In genomic region chr14:23266554-23267309, GRCm38 (mm10) we compare ENCODE assay signal across 11 mouse cellular contexts.
A peak's percentile ranks its signal among the peaks of the same experiment; 100 is the strongest.
DNase-seq lines count a peak whose midpoint lies in the region; ATAC-seq and TF ChIP-seq lines count a peak whose summit lies in the region.
"Had no signal": no experiment of that assay in that cellular context is flagged by ENCODE, and none has a peak within 500 bp of the region (broad histone marks: within the 10 kb centered on the region; RNA-seq: fewer than 3 reads in every experiment).

No protein-coding gene starts in this region.

- no peaks in the 10 kb centered on the region for H3K27me3 ChIP-seq in liver, embryonic 12.5 days (replicated peaks)
- H3K27me3 ChIP-seq in CH12.LX (replicated peaks): no peaks in the 10 kb centered on the region
- no peaks in the 10 kb centered on the region for H3K27me3 ChIP-seq in hindbrain, embryonic 12.5 days

- H3K4me2 ChIP-seq in liver, embryonic 12.5 days: no peak overlapping the region
- peak overlapping the region; percentile 13; the same call in 1 of the 2 replicates for H3K4me2 ChIP-seq in CH12.LX (ENCODE audit: insufficient read depth, low read depth, poor library complexity, severe bottlenecking)
- no peak overlapping the region for H3K4me2 ChIP-seq in hindbrain, embryonic 12.5 days (replicated peaks)

- H3K79me2 ChIP-seq in CH12.LX (replicated peaks; ENCODE audit: control insufficient read depth, extremely low read depth, insufficient read depth, poor library complexity, severe bottlenecking): no peaks in the 10 kb centered on the region

- 34% methylated on average over 4 of the region's 4 CpGs for WGBS in liver, embryonic 12.5 days (ENCODE audit: insufficient replicate concordance)
- WGBS in hindbrain, embryonic 12.5 days: 51% methylated on average over 4 of the region's 4 CpGs

- peak; percentile 52; the same call in 1 of the 2 replicates for ATAC-seq in frontal cortex, adult (ENCODE audit: low TSS enrichment)
- ATAC-seq in liver, embryonic 12.5 days: no peak
- no peak for ATAC-seq in hindbrain, embryonic 12.5 days (ENCODE audit: low FRiP score)

- H3K4me3 ChIP-seq in liver, embryonic 12.5 days: no peak overlapping the region
- H3K4me3 ChIP-seq in CH12.LX (replicated peaks in 1 of 3; ENCODE audit: low read depth in 2 of 3, low read length in 2 of 3, poor library complexity in 1 of 3): no peak overlapping the region
- no peak overlapping the region for H3K4me3 ChIP-seq in hindbrain, embryonic 12.5 days
- H3K4me3 ChIP-seq: embryonic facial prominence, embryonic 10.5 days had no signal

- dilution Hi-C loops in CH12.LX (cut with MboI; ENCODE audit: extremely low pct_ligation_motif_present, extremely low pct_unique_long_range_greater_than_20kb, low sequenced_read_pairs): no loop called here

- no peak for TF ChIP-seq EP300 in CH12.LX (IDR thresholded peaks at IDR 0.05; ENCODE audit: low read length)

- H3K9ac ChIP-seq in liver, embryonic 12.5 days: no peak overlapping the region
- no peak overlapping the region for H3K9ac ChIP-seq in CH12.LX (ENCODE audit: insufficient read depth, low read depth)
- no peak overlapping the region for H3K9ac ChIP-seq in hindbrain, embryonic 12.5 days

- H3K4me1 ChIP-seq in liver, embryonic 12.5 days: no peaks in the 10 kb centered on the region
- H3K4me1 ChIP-seq in CH12.LX (ENCODE audit: control insufficient read depth in 1 of 2, insufficient read depth in 2 of 2): no peaks in the 10 kb centered on the region
- H3K4me1 ChIP-seq in hindbrain, embryonic 12.5 days: no peaks in the 10 kb centered on the region
- H3K4me1 ChIP-seq: embryonic facial prominence, embryonic 10.5 days had no signal

- H3K36me3 ChIP-seq in liver, embryonic 12.5 days: no peaks in the 10 kb centered on the region
- no peaks in the 10 kb centered on the region for H3K36me3 ChIP-seq in CH12.LX (replicated peaks in 1 of 2; ENCODE audit: control insufficient read depth in 1 of 2, insufficient read depth in 1 of 2, low read length in 1 of 2)
- H3K36me3 ChIP-seq in hindbrain, embryonic 12.5 days: no peaks in the 10 kb centered on the region
- H3K36me3 ChIP-seq: embryonic facial prominence, embryonic 10.5 days had no signal

- DNase-seq in frontal cortex, postnatal 14 days (ENCODE audit: low spot score in 2 of 2): no peak
- DNase-seq in liver (peak; percentile 4), CH12.LX (ENCODE audit: extremely low read depth) (peak; percentile 56)
- peak; percentile 12 for DNase-seq in c-Kit-positive CD71-negative TER-119-negative erythroid progenitor cells, embryonic 14.5 days (ENCODE audit: low read depth)
- no peak for DNase-seq in embryo, embryonic 10 days (ENCODE audit: low spot score)
- DNase-seq: cerebellum, adult 11-12 months; heart, postnatal 4 days had no signal

- peak; percentile 47 to 59 for TF ChIP-seq CTCF in CH12.LX (conservative IDR thresholded peaks at IDR 0.05 in 1 of 2, IDR thresholded peaks at IDR 0.05 in 1 of 2; ENCODE audit: low read depth in 2 of 2, low read length in 2 of 2)

- no peaks in the 10 kb centered on the region for H3K9me3 ChIP-seq in liver, embryonic 12.5 days (replicated peaks)
- H3K9me3 ChIP-seq in CH12.LX (replicated peaks; ENCODE audit: low read length): no peaks in the 10 kb centered on the region
- H3K9me3 ChIP-seq in hindbrain, embryonic 12.5 days (replicated peaks): no peaks in the 10 kb centered on the region
- H3K9me3 ChIP-seq: embryonic facial prominence, embryonic 10.5 days had no signal

- H3K27ac ChIP-seq in liver, embryonic 12.5 days: no peak overlapping the region
- no peak overlapping the region for H3K27ac ChIP-seq in CH12.LX (ENCODE audit: insufficient read depth, low read depth)
- H3K27ac ChIP-seq in hindbrain, embryonic 12.5 days: no peak overlapping the region
- H3K27ac ChIP-seq: embryonic facial prominence, embryonic 10.5 days had no signal

- no peak for TF ChIP-seq POLR2A in CH12.LX (IDR thresholded peaks at IDR 0.05; ENCODE audit: low read depth, low read length)

- peak; percentile 36 for TF ChIP-seq RAD21 in CH12.LX (IDR thresholded peaks at IDR 0.05; ENCODE audit: low read depth, low read length)

- in situ Hi-C loops in CH12.LX (cut with MboI; ENCODE audit: low pct_ligation_motif_present, low pct_unique_long_range_greater_than_20kb, low sequenced_read_pairs): loop anchor here (10.0 kb wide), 1 partner anchor 128 kb away; no protein-coding TSS in a partner anchor

TF ChIP-seq in CH12.LX, 34 proteins besides CTCF, POLR2A, EP300 and RAD21:
- TF ChIP-seq SMC3 (IDR thresholded peaks at IDR 0.05; ENCODE audit: low read depth, low read length) (peak; percentile 72), NELFE (IDR thresholded peaks at IDR 0.05; ENCODE audit: low read depth, low read length) (no peak)
TF ChIP-seq in CH12.LX: peak in this region for 1.

Comparison
In these comparisons a context has a peak if more than half of its experiments do, and no peak if none do; other contexts are left out.
1. DNase-seq: peak in liver (single experiment), CH12.LX (single experiment) and c-Kit-positive CD71-negative TER-119-negative erythroid progenitor cells, embryonic 14.5 days (single experiment); none in frontal cortex, postnatal 14 days (0 of 2) and embryo, embryonic 10 days (single experiment).